Mouse (Mus musculus) liver, postnatal 0 days (tissue): ENCODE measurements at regions not wholly inside any gene's neighbourhood (a gene's known extent, or its start where the extent isn't known, plus 50 kb on each side); places are given as distances from the start of the nearest gene placed in this dataset.
A peak's percentile ranks its signal among the peaks of the same experiment; 100 is the strongest.

Experiments used
- ATAC-seq: fragments of 200-750 bp; cut with Nextera tagmentation; 2 replicates; pipeline ENCODE4 v1.8.0; 2017; ENCODE audit warnings: mild to moderate bottlenecking, moderate library complexity
- DNase-seq: peaks from one replicate; pipeline ENCODE4 v3.0.0-alpha.2; 2016
- H3K27ac ChIP-seq: fragments of 300-500 bp; sonication (generic); 2 replicates; pipeline ENCODE4 v1.5.1; 2014; ENCODE audit warnings: antibody characterized with exemption, moderate library complexity, mild to moderate bottlenecking, low read depth
- H3K27me3 ChIP-seq: fragments of 300-500 bp; sonication (generic); 2 replicates; pipeline ENCODE4 v1.6.1; 2014; ENCODE audit warnings: low read length, control low read depth, mixed read lengths; ENCODE audit not compliant: insufficient read depth
- H3K36me3 ChIP-seq: fragments of 300-500 bp; sonication (generic); replicated peaks from 2 replicates; pipeline ENCODE4 v1.6.1; 2014; ENCODE audit warnings: mild to moderate bottlenecking, control low read depth, low read length, moderate library complexity, mixed read lengths; ENCODE audit not compliant: insufficient read depth
- H3K4me1 ChIP-seq: fragments of 300-500 bp; sonication (generic); 2 replicates; pipeline ENCODE4 v1.6.1; 2014; ENCODE audit warnings: antibody characterized with exemption, mild to moderate bottlenecking, control low read depth; ENCODE audit not compliant: insufficient read depth
- H3K4me2 ChIP-seq: fragments of 300-500 bp; sonication (generic); 2 replicates; pipeline ENCODE4 v1.6.1; 2014; ENCODE audit warnings: low read depth, mild to moderate bottlenecking, low read length, moderate library complexity, mixed read lengths
- H3K4me3 ChIP-seq: fragments of 300-500 bp; sonication (generic); 2 replicates; pipeline ENCODE4 v1.5.1; 2014; ENCODE audit warnings: low read depth, low read length
- H3K9ac ChIP-seq: fragments of 300-500 bp; sonication (generic); replicated peaks from 2 replicates; pipeline ENCODE4 v1.6.1; 2014; ENCODE audit warnings: mild to moderate bottlenecking, moderate library complexity
- H3K9me3 ChIP-seq: fragments of 300-500 bp; sonication (generic); 2 replicates; pipeline ENCODE4 v1.6.1; 2016; ENCODE audit warnings: mild to moderate bottlenecking, control low read depth, low read length, mixed read lengths
- CTCF ChIP-seq: sonication (generic); IDR thresholded peaks from 2 replicates; pipeline ENCODE4 v1.5.1; 2016; ENCODE audit warnings: antibody characterized with exemption, low read depth
- EP300 ChIP-seq: IDR thresholded peaks from 2 replicates; pipeline ENCODE4 v1.6.1; 2016; ENCODE audit warnings: antibody characterized with exemption, low read depth, mild to moderate bottlenecking
- WGBS: fragments of 180-500 bp; shearing (Covaris S2); extraction: QIAGEN DNeasy Blood & Tissue Kit; methylation state at CpG from one replicate; pipeline ENCODE4 v1.1.7; 2014; ENCODE audit not compliant: insufficient replicate concordance; 5-methylcytosine and 5-hydroxymethylcytosine counted together

DNA sequence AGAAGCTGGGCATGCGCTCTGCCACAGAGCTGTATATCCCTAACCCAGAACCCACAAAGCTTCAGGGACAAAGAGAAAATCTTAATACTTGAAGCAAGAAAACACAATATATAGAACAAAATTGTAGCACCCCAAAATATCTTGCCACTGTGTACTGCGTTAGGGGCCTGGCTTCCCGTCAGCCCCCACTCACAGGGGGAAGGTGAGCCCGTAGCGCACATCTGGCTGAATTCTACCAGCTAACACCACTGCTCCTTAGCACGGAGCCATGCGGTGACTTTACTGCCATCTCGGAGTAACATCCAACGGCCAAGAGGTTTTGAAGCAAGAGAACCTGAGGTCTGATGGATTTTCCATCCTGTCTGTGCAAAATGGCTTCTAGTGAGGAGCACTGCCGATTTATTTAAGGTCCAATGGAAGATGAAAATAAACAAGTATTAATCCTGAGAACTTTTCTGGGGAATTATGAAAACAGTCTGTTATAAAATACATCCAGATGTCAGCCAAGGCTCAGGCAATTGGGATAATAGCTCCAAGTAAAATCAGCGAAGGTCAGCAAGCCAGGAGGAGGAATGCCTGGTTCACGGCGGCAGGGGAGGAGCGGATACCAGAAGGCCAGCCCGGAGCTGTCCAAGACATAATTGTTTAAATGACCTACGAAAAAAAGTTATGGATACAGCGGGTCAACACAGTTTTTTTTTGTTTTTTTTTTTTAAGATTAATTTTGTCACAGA lies 170.0 kb upstream of the Zfp637 start:
- Histone ChIP-seq H3K9ac (no peak overlapping the region), H3K27me3 (no peaks in the 10 kb centered on the region), H3K4me1 (no peaks in the 10 kb centered on the region), H3K36me3 (no peaks in the 10 kb centered on the region), H3K9me3 (no peaks in the 10 kb centered on the region), H3K4me3 (no peak overlapping the region), H3K4me2 (no peak overlapping the region), H3K27ac (no peak overlapping the region)
- WGBS, result 81% methylated on average over 17 of the region's 17 CpGs
- DNase-seq (no peak), ATAC-seq (no peak)
- TF ChIP-seq CTCF (no peak), EP300 (no peak)

- no peak overlapping the region for H3K4me2 ChIP-seq
- TF ChIP-seq CTCF (peak; percentile 93), EP300 (no peak)
- H3K27ac ChIP-seq, result peak overlapping the region; percentile 64
- no peak overlapping the region for H3K9ac ChIP-seq
- no peaks in the 10 kb centered on the region for H3K36me3 ChIP-seq
- H3K4me3 ChIP-seq, result no peak overlapping the region
- no peaks in the 10 kb centered on the region; the same call in 1 of the 2 replicates for H3K9me3 ChIP-seq
- DNase-seq (peak; percentile 67), ATAC-seq (peak; percentile 43)
- no peaks in the 10 kb centered on the region for H3K4me1 ChIP-seq
- 39% methylated on average over 15 of the region's 15 CpGs for WGBS
- H3K27me3 ChIP-seq, result no peaks in the 10 kb centered on the region
Measured at GRCm38 (mm10) chr6:117675059-117675800, 165.8 kb upstream of the Zfp637 start.

- WGBS, result 38% methylated on average over 10 of the region's 10 CpGs
- Histone ChIP-seq H3K4me1 (no peaks in the 10 kb centered on the region), H3K36me3 (no peaks in the 10 kb centered on the region), H3K9me3 (peaks cover 2% of the 10 kb centered on the region; the same call in 1 of the 2 replicates), H3K4me2 (no peak overlapping the region), H3K27ac (no peak overlapping the region), H3K27me3 (no peaks in the 10 kb centered on the region), H3K9ac (no peak overlapping the region), H3K4me3 (no peak overlapping the region)
- no peak for TF ChIP-seq CTCF
- TF ChIP-seq EP300, result no peak
- no peak for ATAC-seq
- DNase-seq, result no peak
Measured at GRCm38 (mm10) chr6:117676064-117676821, 164.7 kb upstream of the Zfp637 start.

GRCm38 (mm10) chr6:117677062-117677461 lies 163.9 kb upstream of the Zfp637 start:
- Histone ChIP-seq H3K4me1 (no peaks in the 10 kb centered on the region), H3K27ac (no peak overlapping the region), H3K4me2 (no peak overlapping the region), H3K27me3 (no peaks in the 10 kb centered on the region), H3K9ac (no peak overlapping the region), H3K4me3 (no peak overlapping the region), H3K9me3 (peaks cover 3% of the 10 kb centered on the region; the same call in 1 of the 2 replicates), H3K36me3 (no peaks in the 10 kb centered on the region)
- TF ChIP-seq CTCF (no peak), EP300 (no peak)
- DNase-seq (no peak), ATAC-seq (no peak)
- 26% methylated on average over 7 of the region's 7 CpGs for WGBS

GRCm38 (mm10) chr6:117677821-117678220 lies 163.2 kb upstream of the Zfp637 start:
- 72% methylated on average over 2 of the region's 2 CpGs for WGBS
- H3K36me3 ChIP-seq, result no peaks in the 10 kb centered on the region
- H3K4me2 ChIP-seq, result no peak overlapping the region
- DNase-seq (no peak), ATAC-seq (no peak)
- no peak overlapping the region for H3K9ac ChIP-seq
- H3K4me3 ChIP-seq, result no peak overlapping the region
- H3K27ac ChIP-seq, result peak overlapping the region; percentile 45; the same call in 1 of the 2 replicates
- no peaks in the 10 kb centered on the region for H3K4me1 ChIP-seq
- no peaks in the 10 kb centered on the region for H3K27me3 ChIP-seq
- TF ChIP-seq CTCF, result no peak
- no peak for TF ChIP-seq EP300
- peaks cover 3% of the 10 kb centered on the region; the same call in 1 of the 2 replicates for H3K9me3 ChIP-seq

DNA sequence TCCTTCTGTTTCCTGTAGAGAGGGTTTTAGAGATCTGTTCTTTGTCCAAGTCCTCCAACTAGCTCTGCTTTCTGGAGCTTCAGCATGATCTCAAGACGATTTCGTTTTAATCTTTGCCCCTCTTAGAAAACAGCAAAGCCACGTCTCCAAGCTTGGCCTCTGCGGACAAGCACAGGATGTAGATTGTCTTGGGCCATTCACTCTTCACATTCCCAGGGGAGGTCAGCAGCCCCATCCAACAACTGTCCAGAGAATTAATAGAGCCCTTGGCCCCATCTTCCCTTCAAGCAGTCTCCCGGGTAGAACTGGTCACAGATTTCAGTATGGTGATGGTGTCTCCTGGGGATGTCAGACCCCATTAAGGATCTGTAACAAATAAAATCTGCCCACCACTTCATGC lies 162.7 kb upstream of the Zfp637 start:
- no peaks in the 10 kb centered on the region for H3K4me1 ChIP-seq
- no peak for ATAC-seq
- WGBS, result 59% methylated on average over 5 of the region's 5 CpGs
- DNase-seq, result no peak
- peaks cover 3% of the 10 kb centered on the region; the same call in 1 of the 2 replicates for H3K9me3 ChIP-seq
- no peak for TF ChIP-seq CTCF
- TF ChIP-seq EP300, result no peak
- peak overlapping the region; percentile 45; the same call in 1 of the 2 replicates for H3K27ac ChIP-seq
- H3K4me2 ChIP-seq, result no peak overlapping the region
- H3K27me3 ChIP-seq, result no peaks in the 10 kb centered on the region
- H3K9ac ChIP-seq, result no peak overlapping the region
- no peaks in the 10 kb centered on the region for H3K36me3 ChIP-seq
- H3K4me3 ChIP-seq, result no peak overlapping the region
